Mouse (Mus musculus) liver, embryonic 13.5 days (tissue): Measurements from ENCODE around the gene Dnaja4. TPM values are rescaled to one million over a fixed set of nuclear protein-coding genes. Genes with fewer than 3 reads are reported as not detected.
A peak's percentile ranks its signal among the peaks of the same experiment; 100 is the strongest.

Experiments used
- ATAC-seq: fragments of 200-750 bp; cut with Nextera tagmentation; 2 replicates; pipeline ENCODE4 v1.8.0; 2017; ENCODE audit warnings: low read depth, mild to moderate bottlenecking, moderate number of reproducible peaks, moderate library complexity
- DNase-seq: peaks from one replicate; pipeline ENCODE4 v3.0.0; 2022
- H3K27ac ChIP-seq: fragments of 300-500 bp; sonication (generic); 2 replicates; pipeline ENCODE4 v1.5.1; 2015; ENCODE audit warnings: moderate library complexity, mild to moderate bottlenecking, inconsistent platforms
- H3K27me3 ChIP-seq: fragments of 300-500 bp; sonication (generic); 2 replicates; pipeline ENCODE4 v1.6.1; 2015; ENCODE audit warnings: mild to moderate bottlenecking, inconsistent platforms
- H3K36me3 ChIP-seq: fragments of 300-500 bp; sonication (generic); 2 replicates; pipeline ENCODE4 v1.6.1; 2015; ENCODE audit warnings: mild to moderate bottlenecking, inconsistent platforms
- H3K4me1 ChIP-seq: fragments of 300-500 bp; sonication (generic); replicated peaks from 2 replicates; pipeline ENCODE4 v1.6.1; 2015; ENCODE audit warnings: inconsistent platforms
- H3K4me2 ChIP-seq: fragments of 300-500 bp; sonication (generic); 2 replicates; pipeline ENCODE4 v1.6.1; 2015; ENCODE audit warnings: inconsistent platforms, mild to moderate bottlenecking, moderate library complexity
- H3K4me3 ChIP-seq: fragments of 300-500 bp; sonication (generic); replicated peaks from 2 replicates; pipeline ENCODE4 v1.5.1; 2015; ENCODE audit warnings: mild to moderate bottlenecking, inconsistent platforms
- H3K9ac ChIP-seq: fragments of 300-500 bp; sonication (generic); 2 replicates; pipeline ENCODE4 v1.6.1; 2015; ENCODE audit warnings: mild to moderate bottlenecking, inconsistent platforms
- H3K9me3 ChIP-seq: fragments of 300-500 bp; sonication (generic); replicated peaks from 2 replicates; pipeline ENCODE4 v1.6.1; 2016; ENCODE audit warnings: inconsistent platforms
- WGBS: fragments of 180-500 bp; shearing (Covaris S2); methylation state at CpG from one replicate; pipeline ENCODE4 v1.1.7; 2015; ENCODE audit not compliant: insufficient replicate concordance; 5-methylcytosine and 5-hydroxymethylcytosine counted together
- polyA plus RNA-seq: library from polyadenylated mRNA; unstranded; fragments of >200 nt; fragmentation: Nextera tagmentation; extraction: Ambion mirVana; gene quantifications from 2 replicates; pipeline ENCODE4 v1.2.1, GENCODE M21; 2015

Gene Dnaja4
- 21.1 and 23.4 TPM in 2 replicates for polyA plus RNA-seq

DNA sequence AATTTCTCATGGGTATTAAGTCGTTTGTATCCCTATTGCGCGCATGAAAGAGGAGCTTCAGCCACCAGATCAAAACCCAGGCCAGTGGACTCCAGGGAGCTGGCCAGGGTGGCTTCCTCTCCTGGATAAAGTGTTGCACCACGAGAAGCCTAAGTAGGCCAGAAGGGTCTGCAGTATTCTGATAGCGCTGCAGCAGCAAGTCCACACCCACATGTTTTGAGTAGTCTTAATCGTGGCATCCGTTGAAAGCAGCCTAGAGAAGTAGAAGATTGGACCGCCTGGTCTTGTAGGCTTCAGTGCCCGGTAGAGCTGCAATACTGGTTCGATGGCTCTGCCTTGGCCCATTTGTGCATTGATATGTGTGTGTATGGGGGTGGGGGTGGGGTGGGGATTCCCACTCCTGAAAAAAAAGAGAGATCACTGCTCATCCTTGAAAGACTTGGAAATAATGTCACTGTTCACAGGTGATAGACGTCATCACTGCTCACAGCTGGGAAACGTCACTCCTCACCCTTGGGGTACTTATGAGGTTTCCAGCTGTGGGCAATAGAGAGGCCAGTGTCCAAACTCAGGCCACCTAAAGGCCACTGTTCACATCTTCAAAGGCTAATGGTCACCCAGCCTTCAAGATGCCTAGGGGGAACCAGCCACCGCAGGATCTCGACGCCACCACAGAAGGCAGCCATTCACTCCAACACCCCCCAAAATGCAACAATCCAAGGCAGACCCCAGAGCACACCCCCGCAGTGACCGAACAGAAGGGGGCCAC is at the start of gene Dnaja4:
Dnaja4 (plus strand) TSS at position 556 of the 769 bp plus-strand sequence.
- Histone ChIP-seq H3K9ac (peak within 1 kb of the TSS; percentile 98), H3K27me3 (peaks cover 42% of the 10 kb centered on the region), H3K9me3 (no peaks in the 10 kb centered on the region), H3K27ac (peak within 1 kb of the TSS; percentile 98), H3K4me1 (peaks cover 76% of the 10 kb centered on the region), H3K4me3 (peak within 1 kb of the TSS; percentile 88), H3K4me2 (peak within 1 kb of the TSS; percentile 90), H3K36me3 (no peaks in the 10 kb centered on the region)
- WGBS, result 29% methylated on average over 17 of the region's 17 CpGs
- ATAC-seq (peak; percentile 94), DNase-seq (peak; percentile 79)

DNA sequence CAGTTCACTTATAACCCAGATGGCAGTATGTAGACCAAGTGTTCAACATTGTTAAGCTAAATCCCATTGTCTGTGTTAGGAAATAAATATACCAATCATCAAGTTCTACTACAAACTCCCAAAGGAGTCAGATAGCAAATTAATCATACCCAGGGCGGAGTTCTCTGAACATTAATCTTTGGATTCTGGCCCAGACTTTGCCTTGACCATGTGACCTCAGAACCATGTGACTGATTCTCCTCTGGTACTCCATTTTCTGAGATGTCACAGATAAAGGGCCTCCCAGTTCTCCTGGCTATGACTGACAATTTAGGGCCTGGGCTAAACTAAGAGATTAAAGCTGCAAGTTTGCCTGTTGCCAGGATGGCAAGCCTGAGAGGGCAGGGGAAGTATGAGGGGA is 49.3 kb upstream of the Dnaja4 start:
- Histone ChIP-seq H3K27ac (no peak overlapping the region), H3K27me3 (peaks cover 8% of the 10 kb centered on the region), H3K36me3 (no peaks in the 10 kb centered on the region), H3K9me3 (no peaks in the 10 kb centered on the region), H3K4me2 (no peak overlapping the region), H3K4me1 (no peaks in the 10 kb centered on the region), H3K9ac (no peak overlapping the region), H3K4me3 (no peak overlapping the region)
- WGBS, result 50% methylated on average over 1 of the region's 1 CpGs
- no peak for ATAC-seq
- no peak for DNase-seq

DNA sequence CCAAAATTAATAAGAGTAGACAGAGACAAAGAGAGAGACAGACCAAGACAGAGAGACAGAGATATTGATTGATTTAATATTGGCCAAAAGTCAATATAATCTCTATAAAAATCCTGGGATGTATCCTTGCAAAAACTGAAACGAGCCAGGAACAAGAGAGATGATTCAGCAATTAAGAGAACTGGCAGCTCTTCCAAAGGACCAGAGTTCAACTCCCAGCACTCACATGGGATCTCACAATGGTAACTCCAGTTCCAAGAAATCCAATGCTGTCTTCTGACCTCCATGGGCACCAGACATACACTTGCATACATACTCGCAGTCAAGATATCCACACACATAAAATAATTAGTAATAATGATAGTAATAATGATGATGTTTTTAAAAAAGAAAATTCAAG is 45.9 kb upstream of the Dnaja4 start:
- H3K9ac ChIP-seq, result no peak overlapping the region
- no peaks in the 10 kb centered on the region for H3K9me3 ChIP-seq
- H3K4me3 ChIP-seq, result no peak overlapping the region
- DNase-seq (no peak), ATAC-seq (no peak)
- WGBS, result 43% methylated on average over 2 of the region's 2 CpGs
- no peaks in the 10 kb centered on the region for H3K4me1 ChIP-seq
- H3K27ac ChIP-seq, result no peak overlapping the region
- H3K27me3 ChIP-seq, result no peaks in the 10 kb centered on the region
- H3K4me2 ChIP-seq, result no peak overlapping the region
- no peaks in the 10 kb centered on the region for H3K36me3 ChIP-seq

GRCm38 (mm10) chr9:54655846-54656245 is 42.8 kb upstream of the Dnaja4 start:
- H3K27me3 ChIP-seq, result no peaks in the 10 kb centered on the region
- H3K4me3 ChIP-seq, result no peak overlapping the region
- no peak for ATAC-seq

DNA sequence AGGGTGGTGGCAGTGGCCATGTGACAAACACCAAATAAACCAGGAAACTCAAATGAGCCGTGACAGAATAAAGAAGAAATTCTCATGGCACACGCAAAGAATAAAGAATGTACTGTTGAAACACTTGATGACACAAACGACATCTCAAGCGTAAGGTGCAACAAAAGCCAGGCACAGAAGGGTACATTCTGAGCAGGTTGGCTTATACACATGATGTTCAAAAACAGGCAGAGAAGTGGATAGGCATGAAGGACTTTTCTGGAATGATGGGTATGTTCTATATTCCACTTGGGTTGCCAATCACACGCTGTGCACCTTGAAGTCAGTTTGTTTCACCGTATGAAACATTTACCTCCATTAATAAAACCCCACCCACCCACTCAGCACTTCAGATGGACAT is 42.3 kb upstream of the Dnaja4 start:
- DNase-seq (no peak), ATAC-seq (no peak)
- no peak overlapping the region for H3K9ac ChIP-seq
- no peak overlapping the region for H3K27ac ChIP-seq
- no peak overlapping the region for H3K4me2 ChIP-seq
- H3K27me3 ChIP-seq, result no peaks in the 10 kb centered on the region
- no peaks in the 10 kb centered on the region for H3K36me3 ChIP-seq
- H3K9me3 ChIP-seq, result no peaks in the 10 kb centered on the region
- H3K4me1 ChIP-seq, result no peaks in the 10 kb centered on the region
- no peak overlapping the region for H3K4me3 ChIP-seq
- 74% methylated on average over 6 of the region's 6 CpGs for WGBS

More at GRCm38 (mm10) chr9:54655846-54656245, 42.8 kb upstream of the Dnaja4 start:
- DNase-seq, result no peak
- Histone ChIP-seq H3K9ac (no peak overlapping the region), H3K36me3 (no peaks in the 10 kb centered on the region), H3K4me2 (no peak overlapping the region), H3K27ac (no peak overlapping the region), H3K9me3 (no peaks in the 10 kb centered on the region), H3K4me1 (no peaks in the 10 kb centered on the region)
- WGBS, result 67% methylated on average over 2 of the region's 2 CpGs

DNA sequence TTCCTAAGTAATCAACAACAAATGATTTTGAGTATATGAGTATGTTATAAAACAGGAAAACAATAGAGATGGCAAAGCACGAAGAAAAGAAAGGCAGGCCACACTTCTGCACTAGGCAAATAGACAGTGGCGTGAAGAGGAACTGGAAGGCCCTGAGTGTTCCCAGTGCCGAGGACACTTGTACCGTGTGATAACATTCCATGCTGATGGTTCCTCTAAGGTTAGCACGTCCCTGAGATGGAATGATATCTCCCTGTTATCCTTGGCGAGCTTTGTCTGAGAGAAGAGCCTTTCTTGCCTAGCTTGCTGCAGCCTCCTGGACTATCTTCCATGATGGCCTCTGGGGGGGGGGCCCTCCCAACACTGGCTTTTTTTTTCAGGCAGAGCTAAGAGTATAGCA is 39.9 kb upstream of the Dnaja4 start:
- H3K9ac ChIP-seq, result no peak overlapping the region
- no peaks in the 10 kb centered on the region for H3K9me3 ChIP-seq
- DNase-seq, result no peak
- WGBS, result 56% methylated on average over 6 of the region's 6 CpGs
- no peak overlapping the region for H3K4me3 ChIP-seq
- peaks cover 7% of the 10 kb centered on the region; the same call in 1 of the 2 replicates for H3K4me1 ChIP-seq
- no peaks in the 10 kb centered on the region for H3K27me3 ChIP-seq
- no peak overlapping the region for H3K4me2 ChIP-seq
- no peak overlapping the region for H3K27ac ChIP-seq
- ATAC-seq, result no peak
- H3K36me3 ChIP-seq, result no peaks in the 10 kb centered on the region

DNA sequence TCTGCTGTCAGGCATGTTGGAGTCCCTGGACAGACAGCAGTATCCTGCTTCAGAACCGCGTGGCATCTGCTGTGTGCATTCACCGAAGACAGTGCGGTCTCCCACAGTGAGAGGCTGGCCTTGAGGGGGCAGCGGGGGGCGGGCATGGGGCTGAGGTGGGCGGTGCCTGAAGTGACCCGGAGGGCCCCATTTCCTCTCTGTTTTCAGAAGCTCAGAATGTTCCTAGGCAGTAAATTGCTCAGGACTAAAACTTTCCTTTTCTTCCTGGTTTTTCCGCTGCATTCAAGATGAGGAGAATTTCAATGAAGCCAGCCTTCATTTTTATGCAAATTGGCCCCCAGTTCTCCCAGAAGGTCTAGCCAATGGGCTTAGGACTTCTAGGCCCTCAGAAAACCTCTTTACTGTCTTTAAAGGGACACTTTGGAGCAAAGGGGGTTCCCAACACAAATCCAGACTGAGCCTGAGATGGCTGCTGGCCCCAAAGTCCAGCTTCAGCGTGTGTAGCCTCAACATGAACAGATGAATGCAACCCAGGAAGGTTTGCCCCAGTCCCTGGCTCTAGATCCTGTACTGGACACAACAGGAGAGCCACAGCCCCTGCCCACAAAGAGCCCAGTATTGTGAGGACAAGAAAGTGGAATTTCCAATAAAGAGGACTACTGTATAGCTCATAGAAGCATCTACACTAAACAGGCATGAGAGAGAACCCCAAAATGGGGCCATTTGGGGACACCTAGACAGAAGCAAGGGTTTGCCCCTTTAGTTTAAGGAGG is 36.9 kb upstream of the Dnaja4 start, which contains the start of gene Acsbg1:
Acsbg1 (minus strand) TSS at position 266 of the 773 bp plus-strand sequence.
- H3K9ac ChIP-seq, result no peak within 1 kb of the TSS
- H3K27ac ChIP-seq, result no peak within 1 kb of the TSS
- DNase-seq, result no peak
- H3K27me3 ChIP-seq, result no peaks in the 10 kb centered on the region
- no peak within 1 kb of the TSS for H3K4me3 ChIP-seq
- no peak within 1 kb of the TSS for H3K4me2 ChIP-seq
- 25% methylated on average over 10 of the region's 10 CpGs for whole genome bisulfite sequencing
- H3K4me1 ChIP-seq, result peaks cover 7% of the 10 kb centered on the region; the same call in 1 of the 2 replicates
- no peak for ATAC-seq
- H3K36me3 ChIP-seq, result no peaks in the 10 kb centered on the region
- 0 out of 2 replicates have a peak, but pooled peaks cover 2% of the 10 kb centered on the region for H3K9me3 ChIP-seq

DNA sequence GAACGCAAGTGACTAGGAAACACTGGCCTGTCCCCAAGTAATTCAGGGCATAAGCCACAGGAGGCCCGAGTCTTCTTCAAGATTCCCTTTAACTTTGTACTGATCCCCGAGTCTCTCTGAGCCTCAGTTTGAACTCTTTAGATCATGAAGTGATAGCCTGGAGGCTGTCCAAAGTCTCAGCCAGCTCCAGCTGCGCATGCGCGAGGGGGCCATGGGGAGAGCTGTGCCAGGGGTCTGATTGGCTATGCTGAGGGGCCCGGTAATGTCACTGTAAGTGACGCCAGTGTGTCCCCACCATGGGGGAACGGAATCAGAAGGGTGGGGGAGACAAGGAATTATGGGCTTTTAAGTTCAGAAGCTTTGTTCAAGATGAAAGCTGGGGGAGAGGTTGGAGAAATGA is 34.3 kb upstream of the Dnaja4 start:
- H3K27ac ChIP-seq, result no peak overlapping the region
- WGBS, result 76% methylated on average over 9 of the region's 9 CpGs
- H3K4me2 ChIP-seq, result no peak overlapping the region
- 0 out of 2 replicates have a peak, but pooled peaks cover 2% of the 10 kb centered on the region for H3K9me3 ChIP-seq
- H3K4me1 ChIP-seq, result peaks cover 7% of the 10 kb centered on the region; the same call in 1 of the 2 replicates
- H3K27me3 ChIP-seq, result no peaks in the 10 kb centered on the region
- DNase-seq, result no peak
- H3K36me3 ChIP-seq, result no peaks in the 10 kb centered on the region
- H3K4me3 ChIP-seq, result no peak overlapping the region
- no peak for ATAC-seq
- H3K9ac ChIP-seq, result no peak overlapping the region

DNA sequence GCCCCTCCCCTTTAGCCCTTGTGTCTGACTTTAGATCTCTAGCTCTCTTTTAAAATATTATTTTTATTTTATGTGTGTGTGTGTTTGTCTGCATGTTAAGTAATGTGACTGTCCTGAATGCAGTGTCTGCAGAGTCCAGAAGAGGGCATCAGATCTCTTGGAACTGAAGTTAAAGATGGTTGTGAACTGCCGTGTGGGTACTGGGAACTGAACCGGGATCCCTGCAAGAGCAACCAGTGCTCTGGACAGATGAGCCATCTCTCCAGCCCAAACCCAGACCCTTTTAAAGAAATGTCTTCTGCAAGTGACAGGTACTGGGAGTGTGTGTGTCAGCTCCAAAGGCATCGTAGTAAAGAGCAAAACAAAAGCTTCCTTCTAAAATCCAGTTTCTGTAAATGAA is 32.6 kb upstream of the Dnaja4 start:
- Histone ChIP-seq H3K4me2 (no peak overlapping the region), H3K36me3 (no peaks in the 10 kb centered on the region), H3K27ac (no peak overlapping the region), H3K9me3 (0 out of 2 replicates have a peak, but pooled peaks cover 2% of the 10 kb centered on the region), H3K4me1 (peaks cover 7% of the 10 kb centered on the region; the same call in 1 of the 2 replicates), H3K4me3 (no peak overlapping the region), H3K27me3 (no peaks in the 10 kb centered on the region), H3K9ac (no peak overlapping the region)
- whole genome bisulfite sequencing, result 85% methylated on average over 3 of the region's 3 CpGs
- ATAC-seq, result no peak
- no peak for DNase-seq

GRCm38 (mm10) chr9:54668455-54668854 is 30.2 kb upstream of the Dnaja4 start:
- Histone ChIP-seq H3K27me3 (no peaks in the 10 kb centered on the region), H3K36me3 (no peaks in the 10 kb centered on the region), H3K4me2 (no peak overlapping the region), H3K4me1 (no peaks in the 10 kb centered on the region), H3K9me3 (0 out of 2 replicates have a peak, but pooled peaks cover 2% of the 10 kb centered on the region), H3K9ac (no peak overlapping the region), H3K4me3 (no peak overlapping the region), H3K27ac (no peak overlapping the region)
- ATAC-seq (no peak), DNase-seq (no peak)
- 68% methylated on average over 4 of the region's 4 CpGs for WGBS

DNA sequence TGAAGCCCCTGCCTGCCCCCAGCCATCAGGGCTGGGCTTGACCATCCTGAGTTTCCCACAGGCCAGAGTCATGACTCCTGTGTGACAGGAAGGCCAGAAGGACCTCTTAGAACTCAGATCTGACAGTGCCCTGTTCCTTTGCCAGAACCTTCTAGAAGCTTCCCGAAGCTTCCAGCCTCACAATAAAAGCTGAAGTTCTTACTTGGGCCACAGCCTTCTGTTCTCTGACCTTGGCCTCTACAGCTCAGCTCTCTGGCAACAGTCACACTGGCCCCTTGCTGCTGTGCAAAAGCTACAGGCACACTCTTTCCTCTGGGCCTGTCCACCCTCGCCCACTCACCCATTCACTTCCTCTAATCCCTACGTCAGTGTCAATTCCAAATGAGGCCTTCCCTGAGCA is 26.7 kb upstream of the Dnaja4 start:
- Histone ChIP-seq H3K36me3 (no peaks in the 10 kb centered on the region), H3K4me2 (no peak overlapping the region), H3K4me1 (peaks cover 8% of the 10 kb centered on the region), H3K9ac (no peak overlapping the region), H3K9me3 (no peaks in the 10 kb centered on the region), H3K27me3 (peaks cover 3% of the 10 kb centered on the region), H3K27ac (no peak overlapping the region), H3K4me3 (no peak overlapping the region)
- 50% methylated on average over 3 of the region's 3 CpGs for WGBS
- no peak for DNase-seq
- ATAC-seq, result no peak
